Mouse (Mus musculus) neural tube, embryonic 11.5 days (tissue): ENCODE data around the gene Stk24. TPM values are rescaled to one million over a fixed set of nuclear protein-coding genes. Genes with fewer than 3 reads are reported as not detected.

Experiments
- ATAC-seq: fragments of 200-750 bp; cut with Nextera tagmentation; 2 replicates; pipeline ENCODE4 v1.8.0; 2017; ENCODE audit warnings: moderate number of reproducible peaks, mild to moderate bottlenecking, moderate TSS enrichment, moderate library complexity; ENCODE audit not compliant: insufficient read depth, low FRiP score, low TSS enrichment
- DNase-seq: peaks from one replicate; pipeline ENCODE4 v3.0.0-alpha.2; 2015; ENCODE audit warnings: low spot score
- H3K27ac ChIP-seq: fragments of 300-500 bp; sonication (generic); 2 replicates; pipeline ENCODE4 v1.5.1; 2014; ENCODE audit warnings: low read depth, mild to moderate bottlenecking, low read length
- H3K27me3 ChIP-seq: fragments of 300-500 bp; sonication (generic); 2 replicates; pipeline ENCODE4 v1.6.1; 2014; ENCODE audit warnings: mild to moderate bottlenecking, low read length, mixed read lengths; ENCODE audit not compliant: control insufficient read depth, insufficient read depth
- H3K36me3 ChIP-seq: fragments of 300-500 bp; sonication (generic); 2 replicates; pipeline ENCODE4 v1.6.1; 2014; ENCODE audit warnings: mild to moderate bottlenecking, low read length, moderate library complexity, mixed read lengths; ENCODE audit not compliant: control insufficient read depth, insufficient read depth
- H3K4me1 ChIP-seq: fragments of 300-500 bp; sonication (generic); 2 replicates; pipeline ENCODE4 v1.6.1; 2014; ENCODE audit warnings: low read length, mixed read lengths; ENCODE audit not compliant: control insufficient read depth, insufficient read depth
- H3K4me2 ChIP-seq: fragments of 300-500 bp; sonication (generic); 2 replicates; pipeline ENCODE4 v1.6.1; 2014; ENCODE audit warnings: low read depth, mild to moderate bottlenecking, moderate library complexity
- H3K4me3 ChIP-seq: fragments of 300-500 bp; sonication (generic); 2 replicates; pipeline ENCODE4 v1.5.1; 2014; ENCODE audit warnings: low read depth, low read length
- H3K9ac ChIP-seq: fragments of 300-500 bp; sonication (generic); 2 replicates; pipeline ENCODE4 v1.6.1; 2014; ENCODE audit warnings: mild to moderate bottlenecking, low read length
- H3K9me3 ChIP-seq: fragments of 300-500 bp; sonication (generic); 2 replicates; pipeline ENCODE4 v1.6.1; 2016; ENCODE audit warnings: low read length; ENCODE audit not compliant: control insufficient read depth
- WGBS: fragments of 180-500 bp; shearing (Covaris S2); extraction: QIAGEN DNeasy Blood & Tissue Kit; methylation state at CpG from one replicate; pipeline ENCODE4 v1.1.7; 2014; 5-methylcytosine and 5-hydroxymethylcytosine counted together
- polyA plus RNA-seq: library from polyadenylated mRNA; unstranded; fragments of >200 nt; fragmentation: Nextera tagmentation; extraction: Ambion mirVana; gene quantifications from 2 replicates; pipeline ENCODE4 v1.2.1, GENCODE M21; 2014

The Stk24 gene
- polyA plus RNA-seq, 1 experiment from 2014 or later: 38.1 TPM

- no peaks in the 10 kb centered on the region for H3K4me1 ChIP-seq
- no peak overlapping the region for H3K9ac ChIP-seq
- H3K27me3 ChIP-seq: no peaks in the 10 kb centered on the region
- H3K9me3 ChIP-seq: no peaks in the 10 kb centered on the region
- no peak overlapping the region for H3K4me2 ChIP-seq
- no peaks in the 10 kb centered on the region; the same call in 1 of the 2 replicates for H3K36me3 ChIP-seq
- no peak overlapping the region for H3K27ac ChIP-seq
- ATAC-seq: no peak
- no peak overlapping the region for H3K4me3 ChIP-seq
- 82% methylated on average over 4 of the region's 4 CpGs for WGBS
- no peak for DNase-seq
Measured at GRCm38 (mm10) chr14:121351737-121352136, 28.1 kb downstream of the Stk24 start.

GRCm38 (mm10) chr14:121350011-121350410 lies 29.8 kb downstream of the Stk24 start:
- Histone ChIP-seq H3K4me1 (no peaks in the 10 kb centered on the region), H3K27me3 (no peaks in the 10 kb centered on the region), H3K36me3 (no peaks in the 10 kb centered on the region), H3K4me2 (no peak overlapping the region), H3K4me3 (no peak overlapping the region), H3K9ac (no peak overlapping the region), H3K27ac (no peak overlapping the region), H3K9me3 (no peaks in the 10 kb centered on the region)
- DNase-seq (no peak), ATAC-seq (no peak)
- 84% methylated on average over 8 of the region's 8 CpGs for WGBS

DNA sequence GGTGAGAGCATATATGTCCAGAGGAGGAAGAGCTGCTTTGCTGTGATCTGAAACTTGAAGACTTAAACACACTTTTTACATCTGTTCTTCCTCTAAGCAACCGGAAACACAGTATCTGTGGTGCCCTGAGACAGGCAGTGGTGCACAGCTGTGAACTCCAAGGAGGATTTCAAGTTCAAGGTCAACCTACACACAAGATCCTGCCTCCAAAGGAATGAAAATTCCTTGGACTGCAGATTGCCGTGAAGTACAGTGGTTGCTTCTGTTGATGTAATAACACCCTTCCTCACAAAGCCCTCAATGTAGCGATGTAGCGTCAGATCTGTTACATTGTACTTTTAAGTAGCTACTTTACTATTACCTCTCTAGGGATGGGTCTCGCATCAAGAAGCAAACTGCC lies 30.5 kb downstream of the Stk24 start:
- no peak overlapping the region for H3K27ac ChIP-seq
- H3K27me3 ChIP-seq: no peaks in the 10 kb centered on the region
- H3K4me1 ChIP-seq: no peaks in the 10 kb centered on the region
- H3K4me3 ChIP-seq: no peak overlapping the region
- no peak overlapping the region for H3K9ac ChIP-seq
- H3K4me2 ChIP-seq: no peak overlapping the region
- no peaks in the 10 kb centered on the region for H3K36me3 ChIP-seq
- ATAC-seq (no peak), DNase-seq (no peak)
- H3K9me3 ChIP-seq: no peaks in the 10 kb centered on the region
- WGBS: 92% methylated on average over 5 of the region's 5 CpGs

- no peaks in the 10 kb centered on the region for H3K36me3 ChIP-seq
- H3K27ac ChIP-seq: no peak overlapping the region
- H3K4me1 ChIP-seq: no peaks in the 10 kb centered on the region
- H3K9ac ChIP-seq: no peak overlapping the region
- ATAC-seq: no peak; the same call in 1 of the 2 replicates
- H3K27me3 ChIP-seq: no peaks in the 10 kb centered on the region
- no peaks in the 10 kb centered on the region for H3K9me3 ChIP-seq
- WGBS: 72% methylated on average over 8 of the region's 8 CpGs
- peak; percentile 35 for DNase-seq
- H3K4me3 ChIP-seq: no peak overlapping the region
- no peak overlapping the region for H3K4me2 ChIP-seq
Measured at GRCm38 (mm10) chr14:121348256-121348655, 31.6 kb downstream of the Stk24 start.

GRCm38 (mm10) chr14:121347134-121347533 lies 32.7 kb downstream of the Stk24 start:
- no peaks in the 10 kb centered on the region for H3K4me1 ChIP-seq
- 89% methylated on average over 10 of the region's 10 CpGs for WGBS
- H3K27ac ChIP-seq: no peak overlapping the region
- H3K9ac ChIP-seq: no peak overlapping the region
- H3K36me3 ChIP-seq: no peaks in the 10 kb centered on the region
- H3K9me3 ChIP-seq: no peaks in the 10 kb centered on the region
- no peak overlapping the region for H3K4me2 ChIP-seq
- H3K27me3 ChIP-seq: no peaks in the 10 kb centered on the region
- DNase-seq: no peak
- H3K4me3 ChIP-seq: no peak overlapping the region
- no peak for ATAC-seq

- DNase-seq (no peak), ATAC-seq (no peak)
- Histone ChIP-seq H3K4me1 (no peaks in the 10 kb centered on the region), H3K27ac (no peak overlapping the region), H3K4me2 (no peak overlapping the region), H3K9me3 (no peaks in the 10 kb centered on the region), H3K9ac (no peak overlapping the region), H3K27me3 (no peaks in the 10 kb centered on the region), H3K4me3 (no peak overlapping the region), H3K36me3 (no peaks in the 10 kb centered on the region)
- WGBS: 81% methylated on average over 4 of the region's 4 CpGs
Measured at GRCm38 (mm10) chr14:121346654-121347053, 33.2 kb downstream of the Stk24 start.

- Histone ChIP-seq H3K9me3 (no peaks in the 10 kb centered on the region), H3K4me3 (no peak overlapping the region), H3K27me3 (no peaks in the 10 kb centered on the region), H3K4me2 (no peak overlapping the region), H3K9ac (no peak overlapping the region), H3K4me1 (no peaks in the 10 kb centered on the region), H3K27ac (no peak overlapping the region), H3K36me3 (no peaks in the 10 kb centered on the region)
- DNase-seq (no peak), ATAC-seq (peak; percentile 27; the same call in 1 of the 2 replicates)
- WGBS: 88% methylated on average over 4 of the region's 4 CpGs
Measured at GRCm38 (mm10) chr14:121346053-121346452, 33.8 kb downstream of the Stk24 start.

GRCm38 (mm10) chr14:121344928-121345327 lies 34.9 kb downstream of the Stk24 start:
- WGBS: 66% methylated on average over 5 of the region's 5 CpGs
- Histone ChIP-seq H3K27me3 (no peaks in the 10 kb centered on the region), H3K4me3 (no peak overlapping the region), H3K4me1 (no peaks in the 10 kb centered on the region), H3K4me2 (no peak overlapping the region), H3K27ac (no peak overlapping the region), H3K36me3 (no peaks in the 10 kb centered on the region), H3K9me3 (no peaks in the 10 kb centered on the region), H3K9ac (no peak overlapping the region)
- ATAC-seq (no peak), DNase-seq (no peak)

- Histone ChIP-seq H3K4me3 (no peak overlapping the region), H3K9me3 (no peaks in the 10 kb centered on the region), H3K4me2 (no peak overlapping the region), H3K36me3 (no peaks in the 10 kb centered on the region), H3K27ac (no peak overlapping the region), H3K4me1 (no peaks in the 10 kb centered on the region), H3K27me3 (no peaks in the 10 kb centered on the region), H3K9ac (no peak overlapping the region)
- DNase-seq (no peak), ATAC-seq (no peak)
- WGBS: 85% methylated on average over 3 of the region's 3 CpGs
Measured at GRCm38 (mm10) chr14:121342885-121343284, 36.9 kb downstream of the Stk24 start.
